Mouse (Mus musculus): ENCODE results near the gene Ppp1r18. TPM values are rescaled to one million over a fixed set of nuclear protein-coding genes. Genes with fewer than 3 reads are reported as not detected.
A peak's percentile ranks its signal among the peaks of the same experiment; 100 is the strongest.

Gene Ppp1r18
- polyA plus RNA-seq, 1 experiment from 2014 or later, result 11.9 TPM

GRCm38 (mm10) chr17:35907609-35908008, 42.2 kb downstream of the Ppp1r18 start:
- peaks cover 65% of the 10 kb centered on the region for H3K36me3 ChIP-seq
- no peak for ATAC-seq
- WGBS (ENCODE audit: insufficient replicate concordance), result 63% methylated on average over 2 of the region's 2 CpGs

GRCm38 (mm10) chr17:35909186-35909918, 44.0 kb downstream of the Ppp1r18 start:
- H3K9ac ChIP-seq, result peak overlapping the region; percentile 69
- H3K27ac ChIP-seq, result peak overlapping the region; percentile 84
- H3K9me3 ChIP-seq (replicated peaks), result no peaks in the 10 kb centered on the region
- peak overlapping the region; percentile 87 for H3K4me2 ChIP-seq
- peak; percentile 40 for ATAC-seq
- peak overlapping the region; percentile 74 for H3K4me3 ChIP-seq
- H3K36me3 ChIP-seq, result peaks cover 72% of the 10 kb centered on the region
- 36% methylated on average over 20 of the region's 20 CpGs for WGBS (ENCODE audit: insufficient replicate concordance)
- no peaks in the 10 kb centered on the region for H3K27me3 ChIP-seq (replicated peaks)
- H3K4me1 ChIP-seq, result peaks cover 47% of the 10 kb centered on the region

More at GRCm38 (mm10) chr17:35907609-35908008, 42.2 kb downstream of the Ppp1r18 start:
- Histone ChIP-seq H3K4me1 (peaks cover 39% of the 10 kb centered on the region), H3K9me3 (replicated peaks) (no peaks in the 10 kb centered on the region), H3K4me2 (no peak overlapping the region), H3K27ac (no peak overlapping the region), H3K27me3 (replicated peaks) (no peaks in the 10 kb centered on the region), H3K4me3 (no peak overlapping the region), H3K9ac (no peak overlapping the region)

GRCm38 (mm10) chr17:35909919-35910369, 44.6 kb downstream of the Ppp1r18 start, which contains the start of gene Atat1:
Gene Atat1, minus strand, starts transcription at chr17:35910075.
- Histone ChIP-seq H3K27ac (peak within 1 kb of the TSS; percentile 84), H3K4me2 (peak within 1 kb of the TSS; percentile 87), H3K4me1 (peaks cover 53% of the 10 kb centered on the region), H3K9me3 (replicated peaks) (no peaks in the 10 kb centered on the region), H3K9ac (peak within 1 kb of the TSS; percentile 69), H3K36me3 (peaks cover 71% of the 10 kb centered on the region), H3K27me3 (replicated peaks) (no peaks in the 10 kb centered on the region), H3K4me3 (peak within 1 kb of the TSS; percentile 74)
- peak; percentile 87 for ATAC-seq
- WGBS (ENCODE audit: insufficient replicate concordance), result 1% methylated on average over 25 of the region's 25 CpGs

- H3K4me1 ChIP-seq, result peaks cover 60% of the 10 kb centered on the region
- H3K4me3 ChIP-seq, result peak overlapping the region; percentile 86
- H3K4me2 ChIP-seq, result peak overlapping the region; percentile 85
- no peaks in the 10 kb centered on the region for H3K9me3 ChIP-seq (replicated peaks)
- H3K36me3 ChIP-seq, result peaks cover 53% of the 10 kb centered on the region
- H3K9ac ChIP-seq, result peak overlapping the region; percentile 97
- no peaks in the 10 kb centered on the region for H3K27me3 ChIP-seq (replicated peaks)
- H3K27ac ChIP-seq, result peak overlapping the region; percentile 99; the same call in 1 of the 2 replicates
- WGBS (ENCODE audit: insufficient replicate concordance), result 45% methylated on average over 6 of the region's 6 CpGs
- ATAC-seq, result no peak
These were observed 49.6 kb downstream of the Ppp1r18 start for GRCm38 (mm10) chr17:35914975-35915374.

- H3K4me1 ChIP-seq, result peaks cover 65% of the 10 kb centered on the region
- peaks cover 58% of the 10 kb centered on the region for H3K36me3 ChIP-seq
- ATAC-seq, result peak; percentile 4
- peak overlapping the region; percentile 97 for H3K9ac ChIP-seq
- H3K4me3 ChIP-seq, result peak overlapping the region; percentile 86
- peak overlapping the region; percentile 85 for H3K4me2 ChIP-seq
- H3K27me3 ChIP-seq (replicated peaks), result no peaks in the 10 kb centered on the region
- H3K27ac ChIP-seq, result peak overlapping the region; percentile 99
- 1% methylated on average over 28 of the region's 28 CpGs for WGBS (ENCODE audit: insufficient replicate concordance)
- H3K9me3 ChIP-seq (replicated peaks), result no peaks in the 10 kb centered on the region
These were observed 50.3 kb downstream of the Ppp1r18 start for GRCm38 (mm10) chr17:35915538-35916296.

GRCm38 (mm10) chr17:35916297-35917142, 51.1 kb downstream of the Ppp1r18 start, which contains the start of the genes Mrps18b and Ppp1r10:
Gene Mrps18b, minus strand, starts transcription at chr17:35916389.
Gene Ppp1r10, plus strand, starts transcription at chr17:35916434.
- WGBS (ENCODE audit: insufficient replicate concordance), result 2% methylated on average over 83 of the region's 83 CpGs
- Histone ChIP-seq H3K9me3 (replicated peaks) (no peaks in the 10 kb centered on the region), H3K9ac (peak within 1 kb of the TSS; percentile 97), H3K4me3 (peak within 1 kb of the TSS; percentile 86), H3K4me2 (peak within 1 kb of the TSS; percentile 85), H3K36me3 (peaks cover 54% of the 10 kb centered on the region), H3K27me3 (replicated peaks) (no peaks in the 10 kb centered on the region), H3K4me1 (peaks cover 65% of the 10 kb centered on the region), H3K27ac (peak within 1 kb of the TSS; percentile 99)
- peak; percentile 91 for ATAC-seq

- Histone ChIP-seq H3K36me3 (peaks cover 51% of the 10 kb centered on the region), H3K27me3 (replicated peaks) (no peaks in the 10 kb centered on the region), H3K4me3 (peak overlapping the region; percentile 86), H3K9ac (peak overlapping the region; percentile 97), H3K4me1 (peaks cover 67% of the 10 kb centered on the region), H3K27ac (peak overlapping the region; percentile 99), H3K4me2 (peak overlapping the region; percentile 85), H3K9me3 (replicated peaks) (no peaks in the 10 kb centered on the region)
- 0% methylated on average over 8 of the region's 8 CpGs for WGBS (ENCODE audit: insufficient replicate concordance)
- no peak for ATAC-seq
These were observed 51.7 kb downstream of the Ppp1r18 start for GRCm38 (mm10) chr17:35917143-35917462.

- Histone ChIP-seq H3K4me3 (peak overlapping the region; percentile 86), H3K27me3 (replicated peaks) (no peaks in the 10 kb centered on the region), H3K27ac (peak overlapping the region; percentile 99), H3K4me1 (peaks cover 67% of the 10 kb centered on the region), H3K36me3 (peaks cover 51% of the 10 kb centered on the region), H3K9me3 (replicated peaks) (no peaks in the 10 kb centered on the region), H3K9ac (peak overlapping the region; percentile 97), H3K4me2 (peak overlapping the region; percentile 85)
- no peak for ATAC-seq
- under 1% methylated on average over 13 of the region's 13 CpGs for WGBS (ENCODE audit: insufficient replicate concordance)
These were observed 52.3 kb downstream of the Ppp1r18 start for GRCm38 (mm10) chr17:35917463-35918251.

GRCm38 (mm10) chr17:35918276-35919059, 53.1 kb downstream of the Ppp1r18 start:
- H3K27ac ChIP-seq, result peak overlapping the region; percentile 99
- no peaks in the 10 kb centered on the region for H3K9me3 ChIP-seq (replicated peaks)
- 0% methylated on average over 11 of the region's 11 CpGs for WGBS (ENCODE audit: insufficient replicate concordance)
- peaks cover 63% of the 10 kb centered on the region for H3K4me1 ChIP-seq
- H3K4me2 ChIP-seq, result peak overlapping the region; percentile 85
- peak overlapping the region; percentile 86 for H3K4me3 ChIP-seq
- ATAC-seq, result no peak
- peaks cover 51% of the 10 kb centered on the region for H3K36me3 ChIP-seq
- H3K27me3 ChIP-seq (replicated peaks), result no peaks in the 10 kb centered on the region
- peak overlapping the region; percentile 97 for H3K9ac ChIP-seq

- Histone ChIP-seq H3K9ac (peak overlapping the region; percentile 97), H3K27me3 (replicated peaks) (no peaks in the 10 kb centered on the region), H3K4me2 (peak overlapping the region; percentile 85), H3K27ac (peak overlapping the region; percentile 99), H3K9me3 (replicated peaks) (no peaks in the 10 kb centered on the region), H3K4me1 (peaks cover 63% of the 10 kb centered on the region), H3K36me3 (peaks cover 51% of the 10 kb centered on the region), H3K4me3 (peak overlapping the region; percentile 86)
- WGBS (ENCODE audit: insufficient replicate concordance), result 5% methylated on average over 7 of the region's 7 CpGs
- peak; percentile 31 for ATAC-seq
These were observed 53.8 kb downstream of the Ppp1r18 start for GRCm38 (mm10) chr17:35919060-35919715.
